Comparison of ENCODE assay signal across 30 mouse cellular contexts in the genomic region with DNA sequence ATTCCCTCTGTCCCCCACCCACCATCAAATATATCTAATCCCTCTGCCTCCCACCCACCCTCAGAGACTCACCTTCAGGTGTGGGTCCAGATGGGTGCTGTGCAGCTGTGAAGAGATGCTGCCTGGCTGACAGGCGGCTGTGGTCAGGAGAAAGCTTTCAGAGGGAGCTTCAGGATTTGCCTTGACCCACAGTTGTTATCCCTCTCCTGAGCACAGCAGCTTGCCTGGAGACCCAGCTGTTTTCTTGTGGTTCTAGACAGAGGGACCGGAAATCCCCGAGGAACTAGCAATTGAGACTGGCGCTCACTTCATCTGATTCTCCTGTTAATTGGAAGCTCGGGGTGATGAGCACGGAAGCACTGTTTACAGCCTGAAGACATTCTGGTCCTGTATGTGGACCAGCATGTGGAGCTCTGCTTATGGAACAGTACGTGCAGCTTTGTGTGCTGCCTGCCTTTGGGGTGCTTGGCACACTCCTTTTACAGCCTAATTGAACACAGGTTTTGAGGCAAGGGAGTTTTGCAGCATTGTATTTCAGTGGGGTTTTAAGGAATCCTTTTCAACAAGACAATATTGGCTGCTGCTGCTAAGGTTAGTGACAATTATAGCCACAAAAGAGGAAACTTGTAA. TPM values are rescaled to one million over a fixed set of nuclear protein-coding genes. Genes with fewer than 3 reads are reported as not detected.
"Had no signal": no experiment of that assay in that cellular context is flagged by ENCODE, and none has a peak within 500 bp of the region (broad histone marks: within the 10 kb centered on the region; RNA-seq: fewer than 3 reads in every experiment).

No protein-coding gene starts in this region.

- ATAC-seq: intestine, embryonic 15.5 days; liver, embryonic 12.5 days; midbrain, embryonic 15.5 days had no signal

- H3K9me3 ChIP-seq: intestine, embryonic 15.5 days; limb, embryonic 12.5 days; liver, embryonic 15.5 days; lung, embryonic 15.5 days; midbrain, embryonic 15.5 days; neural tube, embryonic 13.5 days; stomach, embryonic 15.5 days had no signal

- H3K9ac ChIP-seq: intestine, embryonic 15.5 days; limb, embryonic 12.5 days; liver, embryonic 12.5 days; liver, embryonic 15.5 days; lung, embryonic 15.5 days; midbrain, embryonic 15.5 days; neural tube, embryonic 13.5 days; stomach, embryonic 15.5 days had no signal

- H3K27ac ChIP-seq: intestine, embryonic 15.5 days; left cerebral cortex, adult 2 months; limb, embryonic 12.5 days; liver, embryonic 12.5 days; liver, embryonic 15.5 days; lung, embryonic 15.5 days; midbrain, embryonic 10.5 days; midbrain, embryonic 15.5 days; neural tube, embryonic 13.5 days; stomach, embryonic 15.5 days had no signal

- H3K27me3 ChIP-seq: intestine, embryonic 15.5 days; limb, embryonic 12.5 days; liver, embryonic 12.5 days; liver, embryonic 15.5 days; lung, embryonic 15.5 days; megakaryocyte, embryonic 14.5 days; midbrain, embryonic 15.5 days; neural tube, embryonic 13.5 days; stomach, embryonic 15.5 days had no signal

- H3K4me3 ChIP-seq: intestine, embryonic 15.5 days; left cerebral cortex, adult 2 months; limb, embryonic 12.5 days; liver, embryonic 12.5 days; liver, embryonic 15.5 days; lung, embryonic 15.5 days; midbrain, embryonic 10.5 days; midbrain, embryonic 15.5 days; neural tube, embryonic 13.5 days; stomach, embryonic 15.5 days had no signal

- H3K4me2 ChIP-seq: intestine, embryonic 15.5 days; limb, embryonic 12.5 days; liver, embryonic 12.5 days; liver, embryonic 15.5 days; lung, embryonic 15.5 days; midbrain, embryonic 15.5 days; neural tube, embryonic 13.5 days; stomach, embryonic 15.5 days had no signal

- H3K4me1 ChIP-seq: intestine, embryonic 15.5 days; limb, embryonic 12.5 days; liver, embryonic 12.5 days; liver, embryonic 15.5 days; lung, embryonic 15.5 days; megakaryocyte, embryonic 14.5 days; midbrain, embryonic 10.5 days; midbrain, embryonic 15.5 days; neural tube, embryonic 13.5 days; stomach, embryonic 15.5 days had no signal

- H3K36me3 ChIP-seq: intestine, embryonic 15.5 days; liver, embryonic 12.5 days; liver, embryonic 15.5 days; lung, embryonic 15.5 days; stomach, embryonic 15.5 days had no signal

- DNase-seq: kidney, adult 18-20 months; kidney, adult 9 months; kidney, postnatal 14 days; kidney, postnatal 4 days; layer of hippocampus, adult 9-11 months; layer of hippocampus, postnatal 36 days; liver; lung, adult 18-20 months; lung, postnatal 10 days; lung, postnatal 36 days; right cerebral cortex, postnatal 14 days; spleen, adult 18-20 months; thymus, postnatal 25 days had no signal

RNA-seq across cellular contexts. Expression of a gene that starts 42.5 kb away (rescaled TPM):
- total RNA-seq: layer of hippocampus, adult 18-20 months; layer of hippocampus, postnatal 36 days; left cerebral cortex, adult 2 months; left cerebral cortex, postnatal 10 days; left cerebral cortex, postnatal 36 days; neutrophil, adult 5-6 weeks had no signal
- polyA plus RNA-seq: intestine, embryonic 15.5 days; kidney, embryonic 16.5 days; limb, embryonic 12.5 days; liver, embryonic 12.5 days; liver, embryonic 15.5 days; lung, embryonic 15.5 days; midbrain, embryonic 10.5 days; midbrain, embryonic 15.5 days; neural tube, embryonic 13.5 days; stomach, embryonic 15.5 days; thymus, postnatal 0 days had no signal

RNA-seq across cellular contexts. Expression of a gene that starts 51.9 kb away (rescaled TPM):
- total RNA-seq: layer of hippocampus, adult 18-20 months; layer of hippocampus, postnatal 36 days; left cerebral cortex, adult 2 months; left cerebral cortex, postnatal 10 days; left cerebral cortex, postnatal 36 days; neutrophil, adult 5-6 weeks had no signal
- polyA plus RNA-seq: intestine, embryonic 15.5 days; kidney, embryonic 16.5 days; limb, embryonic 12.5 days; liver, embryonic 12.5 days; liver, embryonic 15.5 days; lung, embryonic 15.5 days; midbrain, embryonic 10.5 days; midbrain, embryonic 15.5 days; neural tube, embryonic 13.5 days; stomach, embryonic 15.5 days; thymus, postnatal 0 days had no signal

RNA-seq across cellular contexts. Expression of a gene that starts 54.5 kb away (rescaled TPM):
- total RNA-seq: neutrophil, adult 5-6 weeks had no signal
